In genomic region chr11:94773851-94774250, GRCm38 (mm10) we compare ENCODE assay signal across 13 mouse cellular contexts. TPM values are rescaled to one million over a fixed set of nuclear protein-coding genes. Genes with fewer than 3 reads are reported as not detected.
DNase-seq lines count a peak whose midpoint lies in the region; ATAC-seq and TF ChIP-seq lines count a peak whose summit lies in the region.
"Had no signal": no experiment of that assay in that cellular context is flagged by ENCODE, and none has a peak within 500 bp of the region (broad histone marks: within the 10 kb centered on the region; RNA-seq: fewer than 3 reads in every experiment).

No protein-coding gene starts in this region.

- H3K27me3 ChIP-seq in intestine, embryonic 16.5 days (replicated peaks; ENCODE audit: control insufficient read depth, insufficient read depth, low read length), result no peaks in the 10 kb centered on the region
- 0 out of 2 replicates have a peak, but pooled peaks cover 5% of the 10 kb centered on the region for H3K27me3 ChIP-seq in intestine, embryonic 15.5 days (replicated peaks)
- H3K27me3 ChIP-seq in limb, embryonic 10.5 days (ENCODE audit: low read depth, poor library complexity, severe bottlenecking), result no peaks in the 10 kb centered on the region
- H3K27me3 ChIP-seq: hindbrain, embryonic 15.5 days; neural tube, embryonic 12.5 days had no signal

- H3K4me1 ChIP-seq in intestine, embryonic 16.5 days (ENCODE audit: control insufficient read depth, insufficient read depth, low read length), result peaks cover 11% of the 10 kb centered on the region
- 0 out of 2 replicates have a peak, but pooled peaks cover 8% of the 10 kb centered on the region for H3K4me1 ChIP-seq in intestine, embryonic 15.5 days (replicated peaks)
- peaks cover 0 to 5% of the 10 kb centered on the region in 2 experiments; a peak in 1 of 4 replicates for H3K4me1 ChIP-seq in ES-E14 (ENCODE audit: control insufficient read depth in 2 of 2, insufficient read depth in 2 of 2, low read length in 2 of 2, poor library complexity in 1 of 2)
- H3K4me1 ChIP-seq in limb, embryonic 10.5 days, result no peaks in the 10 kb centered on the region
- H3K4me1 ChIP-seq: hindbrain, embryonic 15.5 days; neural tube, embryonic 12.5 days had no signal

- in situ Hi-C loops in ES-E14 (cut with MboI; ENCODE audit: low sequenced_read_pairs in 2 of 2, unreplicated experiment in 2 of 2), result no loop called here

- no peak overlapping the region for H3K9ac ChIP-seq in intestine, embryonic 16.5 days (ENCODE audit: low read depth, low read length)
- H3K9ac ChIP-seq in intestine, embryonic 15.5 days, result no peak overlapping the region
- H3K9ac ChIP-seq in ES-E14 (ENCODE audit: insufficient read depth, low read depth, low read length, poor library complexity, severe bottlenecking), result no peak overlapping the region
- H3K9ac ChIP-seq: hindbrain, embryonic 15.5 days; neural tube, embryonic 12.5 days had no signal

- H3K36me3 ChIP-seq in intestine, embryonic 16.5 days (ENCODE audit: control insufficient read depth, insufficient read depth, low read length), result no peaks in the 10 kb centered on the region
- H3K36me3 ChIP-seq in intestine, embryonic 15.5 days, result no peaks in the 10 kb centered on the region
- H3K36me3 ChIP-seq in ES-E14 (ENCODE audit: control insufficient read depth, insufficient read depth, low read length, poor library complexity, severe bottlenecking), result no peaks in the 10 kb centered on the region
- H3K36me3 ChIP-seq in limb, embryonic 10.5 days, result no peaks in the 10 kb centered on the region
- H3K36me3 ChIP-seq: hindbrain, embryonic 15.5 days; neural tube, embryonic 12.5 days had no signal

- 65% methylated on average over 1 of the region's 1 CpGs for WGBS in intestine, embryonic 16.5 days
- 43% methylated on average over 1 of the region's 1 CpGs for WGBS in intestine, embryonic 15.5 days
- 78% methylated on average over 1 of the region's 1 CpGs for WGBS in limb, embryonic 10.5 days

- ATAC-seq in intestine, embryonic 16.5 days, result no peak
- no peak for ATAC-seq in intestine, embryonic 15.5 days

- no peaks in the 10 kb centered on the region for H3K9me3 ChIP-seq in intestine, embryonic 16.5 days (ENCODE audit: control insufficient read depth, low read length)
- H3K9me3 ChIP-seq in intestine, embryonic 15.5 days, result no peaks in the 10 kb centered on the region
- H3K9me3 ChIP-seq in ES-E14 (ENCODE audit: control insufficient read depth, insufficient read depth, low read depth, low read length), result no peaks in the 10 kb centered on the region
- H3K9me3 ChIP-seq in limb, embryonic 10.5 days (replicated peaks), result no peaks in the 10 kb centered on the region
- H3K9me3 ChIP-seq: hindbrain, embryonic 15.5 days; neural tube, embryonic 12.5 days had no signal

- H3K4me3 ChIP-seq in intestine, embryonic 16.5 days (ENCODE audit: low read length), result no peak overlapping the region
- H3K4me3 ChIP-seq in intestine, embryonic 15.5 days (replicated peaks), result no peak overlapping the region
- no peak overlapping the region for H3K4me3 ChIP-seq in ES-E14 (ENCODE audit: insufficient read depth in 1 of 2, low read depth in 1 of 2, low read length in 2 of 2, poor library complexity in 1 of 2, severe bottlenecking in 1 of 2)
- no peak overlapping the region for H3K4me3 ChIP-seq in limb, embryonic 10.5 days
- H3K4me3 ChIP-seq: hindbrain, embryonic 15.5 days; neural tube, embryonic 12.5 days had no signal

- DNase-seq in 416B (ENCODE audit: low read depth) (peak; percentile 45), ES-E14 (ENCODE audit: low read depth, low spot score) (peak; percentile 54)
- peak; percentile 35 for DNase-seq in limb, embryonic 10.5 days (ENCODE audit: low spot score)
- DNase-seq in spleen, postnatal 4 days (ENCODE audit: low spot score in 2 of 2), result no peak
- DNase-seq in T-cell, adult 2 months (ENCODE audit: low spot score), result no peak
- DNase-seq in Muller cell, postnatal 12 days (ENCODE audit: inconsistent ontology term), result no peak
- DNase-seq: lung, postnatal 14 days had no signal

- peak overlapping the region; percentile 1; the same call in 1 of the 2 replicates for H3K4me2 ChIP-seq in intestine, embryonic 16.5 days (ENCODE audit: low read depth, low read length)
- H3K4me2 ChIP-seq in intestine, embryonic 15.5 days (replicated peaks), result no peak overlapping the region
- H3K4me2 ChIP-seq: hindbrain, embryonic 15.5 days; neural tube, embryonic 12.5 days had no signal

- H3K27ac ChIP-seq in intestine, embryonic 16.5 days (ENCODE audit: low read length), result peak overlapping the region; percentile 89
- no peak overlapping the region for H3K27ac ChIP-seq in intestine, embryonic 15.5 days
- no peak overlapping the region for H3K27ac ChIP-seq in ES-E14 (ENCODE audit: insufficient read depth, low read depth, low read length, poor library complexity, severe bottlenecking)
- H3K27ac ChIP-seq in limb, embryonic 10.5 days, result no peak overlapping the region
- H3K27ac ChIP-seq: hindbrain, embryonic 15.5 days; neural tube, embryonic 12.5 days had no signal

TF ChIP-seq in ES-E14, 5 proteins besides CTCF, POLR2A, EP300 and RAD21:
- no peak for TF ChIP-seq HCFC1 (IDR thresholded peaks at IDR 0.05; ENCODE audit: borderline replicate concordance, insufficient read depth, low read length)
- no peak for TF ChIP-seq MAFK (IDR thresholded peaks at IDR 0.05; ENCODE audit: insufficient read depth, low read depth, low read length)
- TF ChIP-seq ZNF384 (IDR thresholded peaks at IDR 0.05; ENCODE audit: low read depth, low read length), result no peak
- no peak for TF ChIP-seq ZC3H11A (IDR thresholded peaks at IDR 0.05; ENCODE audit: borderline replicate concordance, low read depth, low read length)
- TF ChIP-seq CHD2 (IDR thresholded peaks at IDR 0.05; ENCODE audit: low read depth, low read length), result no peak

RNA-seq across cellular contexts. Expression of gene Tmem92, which starts 8.7 kb away (rescaled TPM):
- 0.11 TPM in 1 of 2 replicates, not detected in the other for polyA plus RNA-seq in intestine, embryonic 16.5 days (2015; fragmentation: Nextera tagmentation; extraction: Ambion mirVana)
- 0.06 TPM in 1 of 2 replicates, not detected in the other for polyA plus RNA-seq in intestine, embryonic 15.5 days (2015; fragmentation: Nextera tagmentation; extraction: Ambion mirVana)
- total RNA-seq in ES-E14 (2012; rRNA removed), result 19.8 and 27.1 TPM in 2 replicates
- not detected in 2 replicates for polyA plus RNA-seq in limb, embryonic 10.5 days (2016; fragmentation: Nextera tagmentation; extraction: Ambion mirVana)
- total RNA-seq: gastrocnemius, postnatal 4 days had no signal
- polyA plus RNA-seq: hindbrain, embryonic 15.5 days; neural tube, embryonic 12.5 days; spleen, adult 2 months had no signal

RNA-seq across cellular contexts. Expression of gene Cdc34b, which starts 32.3 kb away (rescaled TPM):
- polyA plus RNA-seq in intestine, embryonic 16.5 days (2015; fragmentation: Nextera tagmentation; extraction: Ambion mirVana), result not detected in 2 replicates
- 0.14 TPM in 1 of 2 replicates, not detected in the other for polyA plus RNA-seq in intestine, embryonic 15.5 days (2015; fragmentation: Nextera tagmentation; extraction: Ambion mirVana)
- 0.32 and 0.54 TPM in 2 replicates for total RNA-seq in ES-E14 (2012; rRNA removed)
- polyA plus RNA-seq in limb, embryonic 10.5 days (2016; fragmentation: Nextera tagmentation; extraction: Ambion mirVana), result 0.16 and 0.20 TPM in 2 replicates
- polyA plus RNA-seq: hindbrain, embryonic 15.5 days; neural tube, embryonic 12.5 days; spleen, adult 2 months had no signal

Comparison
In these comparisons a context has a peak if more than half of its experiments do, and no peak if none do; other contexts are left out.
1. DNase-seq: peak in 416B (single experiment), ES-E14 (single experiment) and limb, embryonic 10.5 days (single experiment); none in spleen, postnatal 4 days (0 of 2), T-cell, adult 2 months (single experiment) and Muller cell, postnatal 12 days (single experiment).